Mouse (Mus musculus) MEL (cell line): ENCODE results near the gene Ebp.
A peak's percentile ranks its signal among the peaks of the same experiment; 100 is the strongest.

Experiments used
- CTCF ChIP-seq, 3 experiments: IDR thresholded peaks in 2 of 3; conservative IDR thresholded peaks in 1 of 3; 2 replicates each; pipeline ENCODE4 v1.5.1; 2011 to 2012; ENCODE audit warnings: low read length in 3 of 3, low read depth in 2 of 3, mild to moderate bottlenecking in 2 of 3, improper control_type of control experiment in 1 of 3, inconsistent platforms in 1 of 3, mixed read lengths in 1 of 3, moderate library complexity in 1 of 3; ENCODE audit not compliant: control insufficient read depth in 1 of 3, insufficient read depth in 1 of 3, poor library complexity in 1 of 3, severe bottlenecking in 1 of 3
- ELF1 ChIP-seq: IDR thresholded peaks from 2 replicates; pipeline ENCODE4 v1.6.1; 2014; ENCODE audit warnings: low read depth, mild to moderate bottlenecking, inconsistent platforms, low read length, improper control_type of control experiment, moderate library complexity
- ETS1 ChIP-seq: IDR thresholded peaks from 2 replicates; pipeline ENCODE4 v1.6.1; 2012; ENCODE audit warnings: low read depth, mild to moderate bottlenecking, inconsistent platforms, low read length, improper control_type of control experiment, moderate library complexity
- GATA1 ChIP-seq: IDR thresholded peaks from 2 replicates; pipeline ENCODE4 v1.6.1; 2011; ENCODE audit warnings: low read depth, low read length, improper control_type of control experiment
- JUND ChIP-seq: IDR thresholded peaks from 2 replicates; pipeline ENCODE4 v1.6.1; 2011; ENCODE audit warnings: low read depth, mild to moderate bottlenecking, improper control_type of control experiment, low read length
- MAFK ChIP-seq: IDR thresholded peaks from 2 replicates; pipeline ENCODE4 v1.6.1; 2011; ENCODE audit warnings: low read depth, mild to moderate bottlenecking, low read length, improper control_type of control experiment, borderline replicate concordance
- MAX ChIP-seq: IDR thresholded peaks from 2 replicates; pipeline ENCODE4 v1.6.1; 2011; ENCODE audit warnings: low read length, improper control_type of control experiment
- POLR2A ChIP-seq, 2 experiments: IDR thresholded peaks; 2 replicates each; pipeline ENCODE4 v1.6.1; 2011 to 2012; ENCODE audit warnings: low read length in 2 of 2, mild to moderate bottlenecking in 2 of 2, control low read depth in 1 of 2, improper control_type of control experiment in 1 of 2, low read depth in 1 of 2, moderate library complexity in 1 of 2; ENCODE audit not compliant: control insufficient read depth in 1 of 2, insufficient read depth in 1 of 2, poor library complexity in 1 of 2
- TBP ChIP-seq: IDR thresholded peaks from 2 replicates; pipeline ENCODE4 v1.8.0; 2011; ENCODE audit warnings: low read depth, low read length, improper control_type of control experiment
- ZC3H11A ChIP-seq: IDR thresholded peaks from 2 replicates; pipeline ENCODE4 v1.6.1; 2012; ENCODE audit warnings: low read depth, mild to moderate bottlenecking, inconsistent platforms, low read length, improper control_type of control experiment
- ZMIZ1 ChIP-seq: IDR thresholded peaks from 2 replicates; pipeline ENCODE4 v1.6.1; 2012; ENCODE audit warnings: low read depth, mild to moderate bottlenecking, inconsistent platforms, low read length, improper control_type of control experiment, moderate library complexity

DNA sequence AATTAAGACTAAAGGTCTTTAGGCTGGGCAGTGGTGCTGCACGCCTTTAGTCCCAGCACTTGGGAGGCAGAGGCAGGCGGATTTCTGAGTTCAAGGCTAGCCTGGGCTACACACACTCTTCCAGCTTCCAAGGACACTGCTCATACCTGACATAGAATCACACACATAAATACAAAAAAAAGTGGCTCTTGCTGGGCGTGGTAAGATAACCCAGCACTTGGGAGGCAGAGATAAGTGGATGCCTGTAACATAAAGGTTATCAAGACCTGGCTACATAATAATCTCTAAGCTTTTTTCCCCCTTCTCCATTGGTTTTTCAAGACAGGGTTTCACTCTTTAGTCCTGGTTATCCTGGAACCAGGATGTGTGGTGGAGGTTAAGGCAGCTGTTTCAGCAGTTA is 40.3 kb upstream of the Ebp start:
- TF ChIP-seq ZC3H11A, result no peak
- TF ChIP-seq CTCF (IDR thresholded peaks at IDR 0.05 in 2 of 3, conservative IDR thresholded peaks at IDR 0.05 in 1 of 3; ENCODE audit: control insufficient read depth in 1 of 3, insufficient read depth in 1 of 3, low read depth in 2 of 3, low read length in 3 of 3, poor library complexity in 1 of 3, severe bottlenecking in 1 of 3), result no peak
- TF ChIP-seq POLR2A (IDR thresholded peaks at IDR 0.05; ENCODE audit: control insufficient read depth in 1 of 2, insufficient read depth in 1 of 2, low read depth in 1 of 2, low read length in 2 of 2, poor library complexity in 1 of 2), result no peak
- TF ChIP-seq ELF1, result no peak
- TF ChIP-seq JUND, result no peak
- no peak for TF ChIP-seq ZMIZ1
- peak; percentile 82 for TF ChIP-seq GATA1
- 0 out of 2 replicates have a peak, but pooled peaks have one; percentile 21 for TF ChIP-seq ETS1
- TF ChIP-seq MAFK, result no peak
- TF ChIP-seq MAX, result no peak
- TF ChIP-seq TBP, result no peak
